Mouse (Mus musculus): ENCODE results near the gene AF366264. TPM values are rescaled to one million over a fixed set of nuclear protein-coding genes. Genes with fewer than 3 reads are reported as not detected.
"Not testable (repeated sequence)": the region's sequence is repeated elsewhere in the genome, so short reads cannot be mapped to it uniquely, and the experiment has no call there.

Gene AF366264
- polyA plus RNA-seq (2012; rRNA removed) = not detected in 2 replicates

- H3K4me1 ChIP-seq (ENCODE audit: control insufficient read depth, insufficient read depth, low read length); H3K27ac ChIP-seq (ENCODE audit: insufficient read depth, low read length); H3K4me3 ChIP-seq (replicated peaks; ENCODE audit: insufficient read depth, low read depth, low read length); H3K27me3 ChIP-seq (ENCODE audit: control insufficient read depth, insufficient read depth, low read length); DNase-seq: not testable (repeated sequence)
- 86% methylated on average over 5 of the region's 5 CpGs for WGBS
Observed at GRCm38 (mm10) chr8:13838289-13838688, at the start of gene AF366264. AF366264 (minus strand) TSS chr8:13838389.

DNA sequence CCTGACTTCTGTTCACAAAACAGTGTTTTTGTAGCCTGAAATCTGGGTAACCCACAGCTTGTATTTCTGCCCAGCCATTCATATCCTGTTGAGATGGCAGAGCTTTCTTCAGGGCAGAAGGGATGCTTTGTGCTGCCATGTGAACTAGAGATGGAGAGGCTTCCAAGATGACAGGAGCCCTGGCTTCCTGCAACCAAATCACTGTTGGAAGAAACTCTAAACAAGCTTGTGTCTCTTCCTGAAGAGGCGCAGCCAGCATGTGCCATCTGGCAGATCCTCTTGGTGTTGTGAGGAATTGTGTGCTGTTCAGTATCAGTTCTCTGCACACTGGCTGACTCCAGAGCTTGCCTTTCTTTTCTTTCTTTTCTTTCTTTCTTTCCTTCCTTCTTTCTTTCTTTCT is 5.1 kb upstream of the AF366264 start:
- not testable (repeated sequence) for H3K27ac ChIP-seq (ENCODE audit: insufficient read depth, low read length); H3K27me3 ChIP-seq (ENCODE audit: control insufficient read depth, insufficient read depth, low read length); H3K4me3 ChIP-seq (replicated peaks; ENCODE audit: insufficient read depth, low read depth, low read length); H3K4me1 ChIP-seq (ENCODE audit: control insufficient read depth, insufficient read depth, low read length)
- peak; percentile 39 to 71 for DNase-seq
- 24% methylated on average over 1 of the region's 1 CpGs for WGBS

DNA sequence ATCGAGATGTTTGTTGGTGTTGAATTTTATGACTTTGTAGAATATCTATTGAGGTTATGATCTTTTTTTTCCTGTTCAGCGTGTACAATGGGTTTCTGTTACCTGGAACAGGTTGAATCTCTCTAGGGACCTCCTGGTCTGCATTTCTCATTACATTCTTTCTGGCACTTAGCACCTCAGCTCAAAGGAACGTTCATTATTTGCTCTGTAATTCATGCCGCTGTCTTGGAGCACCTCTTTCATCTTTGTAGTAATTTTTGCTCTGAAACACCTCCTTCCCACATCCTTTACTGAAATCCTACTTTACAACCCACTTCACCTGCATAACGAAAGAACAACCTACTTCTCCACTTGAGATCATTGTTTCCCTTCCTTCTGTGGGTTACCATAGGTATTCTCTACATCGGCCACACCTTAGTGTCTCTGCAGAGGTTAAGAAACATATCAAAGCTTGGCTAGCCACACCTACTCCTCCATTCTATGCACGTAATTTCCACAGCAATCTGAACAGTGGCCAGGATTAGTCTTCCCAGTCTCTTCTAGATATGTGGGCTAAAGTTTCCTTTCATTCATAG is 9.5 kb downstream of the AF366264 start:
- Histone ChIP-seq H3K27ac (ENCODE audit: insufficient read depth, low read length) (no peak overlapping the region), H3K4me1 (ENCODE audit: control insufficient read depth, insufficient read depth, low read length) (no peaks in the 10 kb centered on the region), H3K27me3 (ENCODE audit: control insufficient read depth, insufficient read depth, low read length) (no peaks in the 10 kb centered on the region), H3K4me3 (replicated peaks; ENCODE audit: insufficient read depth, low read depth, low read length) (no peak overlapping the region)
- TF ChIP-seq CTCF (IDR thresholded peaks at IDR 0.05; ENCODE audit: borderline replicate concordance, insufficient read depth, low read depth, low read length) (no peak), POLR2A (IDR thresholded peaks at IDR 0.05; ENCODE audit: borderline replicate concordance, insufficient read depth, low read length) (no peak)
- DNase-seq = no peak
- WGBS = 74% methylated on average over 7 of the region's 7 CpGs

DNA sequence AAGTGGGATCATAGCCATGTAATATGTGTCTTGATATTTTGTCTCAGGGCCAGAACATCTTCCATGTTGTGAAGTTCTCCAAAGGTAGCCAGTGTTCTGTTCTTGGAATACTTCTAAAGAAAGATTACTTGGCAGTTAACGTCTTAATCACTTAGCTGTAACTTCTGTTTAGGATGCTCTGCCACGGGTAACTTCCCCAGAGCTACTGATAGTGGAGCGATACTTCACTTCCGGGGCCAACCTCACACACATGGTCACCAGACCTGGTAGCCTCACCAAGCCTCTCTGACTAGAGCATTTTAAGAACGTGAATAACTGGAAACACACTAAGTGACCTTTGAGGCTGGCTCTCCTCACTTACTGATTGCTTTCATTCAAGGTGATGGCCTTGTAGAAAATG is 38.6 kb downstream of the AF366264 start:
- DNase-seq = no peak

DNA sequence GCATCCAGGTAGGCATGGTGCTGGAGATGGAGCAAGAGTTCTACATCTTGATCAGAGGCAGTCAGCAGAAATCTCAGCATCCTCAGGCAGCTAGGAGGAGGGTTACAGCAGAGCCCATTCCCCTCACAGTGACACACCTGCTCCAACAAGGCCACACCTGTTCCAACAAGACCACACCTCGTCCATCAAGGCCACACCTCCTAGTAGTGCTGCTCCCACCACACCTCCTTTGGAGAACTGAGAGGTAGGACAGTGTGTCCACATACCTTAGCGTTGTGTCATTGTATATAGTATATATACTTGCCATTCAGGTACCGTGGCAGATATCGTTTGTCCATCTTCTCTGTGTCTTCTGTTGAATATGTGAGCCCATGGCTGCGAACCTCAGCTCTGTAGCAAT is 40.5 kb downstream of the AF366264 start:
- Histone ChIP-seq H3K27me3 (ENCODE audit: control insufficient read depth, insufficient read depth, low read length) (no peaks in the 10 kb centered on the region), H3K27ac (ENCODE audit: insufficient read depth, low read length) (no peak overlapping the region), H3K4me3 (replicated peaks; ENCODE audit: insufficient read depth, low read depth, low read length) (no peak overlapping the region), H3K4me1 (ENCODE audit: control insufficient read depth, insufficient read depth, low read length) (no peaks in the 10 kb centered on the region)
- WGBS = 91% methylated on average over 5 of the region's 5 CpGs
- no peak for TF ChIP-seq POLR2A (IDR thresholded peaks at IDR 0.05; ENCODE audit: borderline replicate concordance, insufficient read depth, low read length)
- TF ChIP-seq CTCF (IDR thresholded peaks at IDR 0.05; ENCODE audit: borderline replicate concordance, insufficient read depth, low read depth, low read length) = no peak
- DNase-seq = no peak

More for the DNA sequence above, 38.6 kb downstream of the AF366264 start:
- H3K4me3 ChIP-seq (replicated peaks; ENCODE audit: insufficient read depth, low read depth, low read length) = no peak overlapping the region
- WGBS = 90% methylated on average over 5 of the region's 5 CpGs
- H3K27me3 ChIP-seq (ENCODE audit: control insufficient read depth, insufficient read depth, low read length) = no peaks in the 10 kb centered on the region
- H3K4me1 ChIP-seq (ENCODE audit: control insufficient read depth, insufficient read depth, low read length) = no peaks in the 10 kb centered on the region
- TF ChIP-seq CTCF (IDR thresholded peaks at IDR 0.05; ENCODE audit: borderline replicate concordance, insufficient read depth, low read depth, low read length) (no peak), POLR2A (IDR thresholded peaks at IDR 0.05; ENCODE audit: borderline replicate concordance, insufficient read depth, low read length) (no peak)
- no peak overlapping the region for H3K27ac ChIP-seq (ENCODE audit: insufficient read depth, low read length)

DNA sequence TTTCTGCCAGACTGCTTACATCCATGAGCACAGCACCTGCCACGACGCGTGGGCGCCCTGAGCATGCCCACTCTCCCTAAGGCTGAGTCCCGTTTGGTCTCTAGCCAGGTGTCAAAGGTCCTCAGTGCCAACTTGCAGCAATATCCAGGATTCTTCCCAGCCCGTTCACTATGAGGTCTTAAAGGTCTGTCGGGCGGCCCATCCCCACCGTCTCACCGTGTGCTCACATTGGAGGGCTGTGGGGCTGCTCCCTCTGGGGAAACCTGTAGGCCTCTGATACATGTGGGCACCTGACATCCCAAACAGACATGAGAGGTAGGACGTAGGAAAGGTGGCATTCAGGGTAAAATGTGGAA is 44.5 kb downstream of the AF366264 start:
- Histone ChIP-seq H3K4me3 (replicated peaks; ENCODE audit: insufficient read depth, low read depth, low read length) (no peak overlapping the region), H3K4me1 (ENCODE audit: control insufficient read depth, insufficient read depth, low read length) (no peaks in the 10 kb centered on the region), H3K27ac (ENCODE audit: insufficient read depth, low read length) (no peak overlapping the region), H3K27me3 (ENCODE audit: control insufficient read depth, insufficient read depth, low read length) (no peaks in the 10 kb centered on the region)
- 86% methylated on average over 11 of the region's 11 CpGs for WGBS
- no peak for TF ChIP-seq CTCF (IDR thresholded peaks at IDR 0.05; ENCODE audit: borderline replicate concordance, insufficient read depth, low read depth, low read length)
- no peak for TF ChIP-seq POLR2A (IDR thresholded peaks at IDR 0.05; ENCODE audit: borderline replicate concordance, insufficient read depth, low read length)
- no peak for DNase-seq

DNA sequence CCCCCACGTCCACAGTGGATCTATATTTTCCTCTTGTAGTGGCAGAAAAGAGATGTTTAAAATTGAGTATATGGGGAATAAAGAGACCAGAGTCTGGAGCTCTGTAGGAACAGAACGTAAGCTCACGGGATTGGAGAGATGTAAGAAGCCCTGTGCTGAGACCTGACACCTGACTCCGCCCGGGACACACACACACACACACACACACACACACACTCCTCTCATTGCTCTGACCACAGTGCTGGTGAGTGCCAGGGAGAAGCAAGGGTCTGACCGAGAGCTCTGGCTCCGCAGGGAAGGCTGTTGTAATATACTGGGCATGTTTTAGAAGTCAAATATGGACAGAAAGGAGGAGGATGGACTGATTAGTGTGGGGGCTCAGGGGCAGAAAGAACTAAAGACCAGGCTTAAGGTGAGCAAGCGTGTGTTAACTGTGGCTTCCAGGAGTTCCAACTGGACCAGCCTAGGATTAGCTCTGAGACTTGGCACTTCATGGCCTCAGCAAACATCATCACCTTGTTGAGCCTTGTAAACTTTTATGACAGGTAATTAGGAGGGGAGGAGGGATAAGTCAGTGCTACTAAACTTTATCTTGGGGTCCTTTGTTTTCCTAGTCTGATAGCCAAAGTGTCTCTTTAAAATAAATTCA is 45.0 kb downstream of the AF366264 start:
- TF ChIP-seq POLR2A (IDR thresholded peaks at IDR 0.05; ENCODE audit: borderline replicate concordance, insufficient read depth, low read length) (no peak), CTCF (IDR thresholded peaks at IDR 0.05; ENCODE audit: borderline replicate concordance, insufficient read depth, low read depth, low read length) (no peak)
- 96% methylated on average over 8 of the region's 8 CpGs for WGBS
- Histone ChIP-seq H3K27ac (ENCODE audit: insufficient read depth, low read length) (no peak overlapping the region), H3K4me3 (replicated peaks; ENCODE audit: insufficient read depth, low read depth, low read length) (no peak overlapping the region), H3K27me3 (ENCODE audit: control insufficient read depth, insufficient read depth, low read length) (no peaks in the 10 kb centered on the region), H3K4me1 (ENCODE audit: control insufficient read depth, insufficient read depth, low read length) (no peaks in the 10 kb centered on the region)
- no peak for DNase-seq

DNA sequence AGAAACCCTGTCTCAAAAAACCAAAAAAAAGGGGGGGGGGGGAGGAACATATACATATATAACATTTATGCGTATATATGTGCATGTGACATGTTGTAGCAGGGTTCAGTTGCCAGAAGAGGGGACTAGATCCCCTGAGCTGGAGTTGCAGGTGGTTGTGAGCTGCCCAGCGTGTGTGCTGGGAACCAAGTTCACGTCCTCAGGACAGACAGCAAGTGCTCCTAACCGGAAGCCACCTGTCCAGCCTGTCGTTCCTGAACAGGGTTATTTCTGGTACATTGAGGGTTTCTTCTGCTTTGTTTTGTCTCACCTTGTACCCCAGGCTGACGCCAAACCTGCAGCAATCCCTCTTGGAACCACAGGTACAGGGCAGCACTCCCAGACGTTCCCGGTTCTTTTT is 48.6 kb downstream of the AF366264 start:
- Histone ChIP-seq H3K4me3 (replicated peaks; ENCODE audit: insufficient read depth, low read depth, low read length) (no peak overlapping the region), H3K4me1 (ENCODE audit: control insufficient read depth, insufficient read depth, low read length) (no peaks in the 10 kb centered on the region), H3K27ac (ENCODE audit: insufficient read depth, low read length) (no peak overlapping the region), H3K27me3 (ENCODE audit: control insufficient read depth, insufficient read depth, low read length) (no peaks in the 10 kb centered on the region)
- TF ChIP-seq CTCF (IDR thresholded peaks at IDR 0.05; ENCODE audit: borderline replicate concordance, insufficient read depth, low read depth, low read length) (no peak), POLR2A (IDR thresholded peaks at IDR 0.05; ENCODE audit: borderline replicate concordance, insufficient read depth, low read length) (no peak)
- no peak for DNase-seq
- 86% methylated on average over 8 of the region's 8 CpGs for WGBS
